Mouse (Mus musculus) ovary, adult 18-20 months (tissue): ENCODE measurements at regions not wholly inside any gene's neighbourhood (a gene's known extent, or its start where the extent isn't known, plus 50 kb on each side); places are given as distances from the start of the nearest gene placed in this dataset.
"Not testable (repeated sequence)": the region's sequence is repeated elsewhere in the genome, so short reads cannot be mapped to it uniquely, and the experiment has no call there.

ENCODE experiments used
- DNase-seq: peaks from one replicate; pipeline ENCODE4 v3.0.0; 2022; ENCODE audit warnings: low spot score, mixed read lengths

GRCm38 (mm10) chr3:60798862-60799261 lies 203.7 kb upstream of the P2ry1 start:
- DNase-seq: no peak

- DNase-seq: no peak
Observed at GRCm38 (mm10) chr3:60804711-60805293, 197.8 kb upstream of the P2ry1 start.

- no peak for DNase-seq
Observed at GRCm38 (mm10) chr3:60811924-60812323, 190.7 kb upstream of the P2ry1 start.

- no peak for DNase-seq
Observed at GRCm38 (mm10) chr3:60813485-60813884, 189.1 kb upstream of the P2ry1 start.

- no peak for DNase-seq
Observed at GRCm38 (mm10) chr3:60819684-60820281, 182.8 kb upstream of the P2ry1 start.

GRCm38 (mm10) chr3:60821463-60821862 lies 181.1 kb upstream of the P2ry1 start:
- no peak for DNase-seq

- no peak for DNase-seq
Observed at GRCm38 (mm10) chr3:60826759-60827158, 175.8 kb upstream of the P2ry1 start.

GRCm38 (mm10) chr3:60832385-60832784 lies 170.2 kb upstream of the P2ry1 start:
- no peak for DNase-seq

GRCm38 (mm10) chr3:60841895-60842294 lies 160.7 kb upstream of the P2ry1 start:
- no peak for DNase-seq

GRCm38 (mm10) chr3:60845293-60845692 lies 157.3 kb upstream of the P2ry1 start:
- no peak for DNase-seq

- DNase-seq: no peak
Observed at GRCm38 (mm10) chr3:60848437-60848836, 154.2 kb upstream of the P2ry1 start.

- no peak for DNase-seq
Observed at GRCm38 (mm10) chr3:60853773-60854172, 148.8 kb upstream of the P2ry1 start.

GRCm38 (mm10) chr3:60855734-60856133 lies 146.9 kb upstream of the P2ry1 start:
- no peak for DNase-seq

GRCm38 (mm10) chr3:60858474-60859118 lies 144.0 kb upstream of the P2ry1 start:
- no peak for DNase-seq

GRCm38 (mm10) chr3:60859119-60859515 lies 143.5 kb upstream of the P2ry1 start:
- no peak for DNase-seq

- DNase-seq: not testable (repeated sequence)
Observed at GRCm38 (mm10) chr3:60876858-60877257, 125.7 kb upstream of the P2ry1 start.

GRCm38 (mm10) chr3:60878880-60879279 lies 123.7 kb upstream of the P2ry1 start:
- no peak for DNase-seq

- no peak for DNase-seq
Observed at GRCm38 (mm10) chr3:60884027-60884426, 118.6 kb upstream of the P2ry1 start.

GRCm38 (mm10) chr3:60889191-60889861 lies 113.3 kb upstream of the P2ry1 start:
- no peak for DNase-seq

GRCm38 (mm10) chr3:60897628-60898269 lies 104.8 kb upstream of the P2ry1 start:
- no peak for DNase-seq

GRCm38 (mm10) chr3:60898720-60899119 lies 103.9 kb upstream of the P2ry1 start:
- DNase-seq: no peak

- DNase-seq: no peak
Observed at GRCm38 (mm10) chr3:60901571-60901970, 101.0 kb upstream of the P2ry1 start.

- no peak for DNase-seq
Observed at GRCm38 (mm10) chr3:60916411-60916810, 86.2 kb upstream of the P2ry1 start.
